Mouse (Mus musculus) 3134 (cell line): ENCODE measurements at regions not wholly inside any gene's neighbourhood (a gene's known extent, or its start where the extent isn't known, plus 50 kb on each side); places are given as distances from the start of the nearest gene placed in this dataset.

Experiments used
- DNase-seq: peaks from one replicate; pipeline ENCODE4 v3.0.0-alpha.2; 2011; ENCODE audit warnings: low spot score; ENCODE audit not compliant: insufficient read length; ENCODE audit errors: extremely low read depth

DNA sequence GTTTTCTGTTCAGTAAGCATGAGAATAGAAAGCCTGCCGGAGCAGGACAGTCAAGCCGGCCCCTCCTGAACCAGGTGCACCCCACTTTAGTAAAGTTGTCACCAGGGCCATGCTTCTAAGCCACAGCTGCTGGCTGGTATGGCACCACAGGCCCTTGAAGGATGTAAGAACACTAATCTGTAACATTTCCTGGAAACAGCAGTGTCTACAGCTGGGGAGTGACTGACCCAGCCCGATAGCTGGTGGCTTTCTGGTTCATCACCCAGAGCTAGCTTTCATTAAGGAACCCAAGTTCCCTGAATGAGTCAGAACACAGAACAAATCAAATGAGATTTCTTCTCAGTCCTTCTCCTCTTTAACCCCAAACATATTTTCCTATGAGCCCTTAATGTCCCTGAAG, 82.4 kb upstream of the Nkx1-1 start:
- DNase-seq, result no peak

DNA sequence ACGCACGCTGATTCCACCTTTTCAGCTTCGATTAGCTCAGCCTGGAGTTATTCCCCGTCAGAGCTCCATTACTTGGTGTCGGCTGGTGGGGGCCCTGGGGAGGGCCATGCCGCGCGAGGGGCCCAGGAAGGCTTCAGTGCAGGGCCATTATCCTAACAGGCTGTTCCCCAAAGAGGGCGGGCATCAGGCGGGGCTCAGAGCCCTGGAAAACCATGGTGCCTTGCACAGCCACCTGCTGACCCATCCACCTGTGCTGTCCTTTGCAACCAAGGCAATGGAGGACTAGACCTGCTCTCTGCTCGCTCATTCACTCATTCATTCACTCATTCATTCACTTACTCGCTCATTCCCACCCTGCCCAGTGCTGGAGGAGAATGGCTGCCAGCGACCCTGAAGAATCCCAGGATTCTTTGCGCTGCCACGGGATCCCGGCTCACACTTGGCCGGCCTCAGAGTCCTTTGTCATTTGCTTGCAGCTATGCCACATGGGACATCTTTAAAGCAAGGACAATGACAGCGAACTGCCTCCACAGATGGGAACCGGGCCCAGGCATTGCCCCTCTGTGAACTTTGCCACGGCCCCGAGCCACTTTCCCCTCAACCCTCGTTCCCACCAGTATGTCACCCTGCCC, 78.6 kb upstream of the Nkx1-1 start:
- no peak for DNase-seq

DNA sequence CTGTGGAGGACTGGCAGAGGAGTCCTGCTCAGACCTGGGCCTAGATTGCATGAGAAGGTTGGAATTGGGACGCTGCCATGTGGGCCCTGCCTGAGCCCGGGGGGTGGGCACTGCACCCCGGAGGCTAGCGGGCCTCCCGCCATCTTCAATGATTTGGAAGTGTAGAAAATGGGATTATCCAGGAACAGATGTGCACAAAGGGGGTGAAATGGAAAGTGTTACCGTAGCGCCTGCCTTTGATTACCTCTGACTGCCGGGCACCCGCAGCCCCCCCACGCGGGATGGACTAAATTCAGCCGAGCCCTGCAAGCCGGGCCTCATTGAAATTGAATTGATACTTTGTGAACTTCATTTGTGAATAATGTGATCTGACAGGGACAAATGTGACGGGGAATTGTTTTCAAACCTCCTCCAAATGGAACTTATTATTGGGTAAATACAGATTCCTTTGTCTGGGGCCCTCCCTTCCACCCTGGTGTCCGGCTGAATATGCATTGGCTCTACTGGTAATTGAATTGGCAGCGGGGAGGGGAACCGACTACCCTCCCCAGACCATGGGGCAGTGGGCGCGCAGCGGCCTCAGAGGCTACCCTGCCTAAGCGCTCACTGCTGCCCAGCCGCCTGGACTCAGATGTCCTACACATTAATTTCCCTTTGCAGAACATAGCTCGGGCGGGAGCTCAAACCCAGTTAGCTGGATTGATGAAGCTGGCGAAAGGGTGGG, 77.9 kb upstream of the Nkx1-1 start:
- DNase-seq, result no peak

DNA sequence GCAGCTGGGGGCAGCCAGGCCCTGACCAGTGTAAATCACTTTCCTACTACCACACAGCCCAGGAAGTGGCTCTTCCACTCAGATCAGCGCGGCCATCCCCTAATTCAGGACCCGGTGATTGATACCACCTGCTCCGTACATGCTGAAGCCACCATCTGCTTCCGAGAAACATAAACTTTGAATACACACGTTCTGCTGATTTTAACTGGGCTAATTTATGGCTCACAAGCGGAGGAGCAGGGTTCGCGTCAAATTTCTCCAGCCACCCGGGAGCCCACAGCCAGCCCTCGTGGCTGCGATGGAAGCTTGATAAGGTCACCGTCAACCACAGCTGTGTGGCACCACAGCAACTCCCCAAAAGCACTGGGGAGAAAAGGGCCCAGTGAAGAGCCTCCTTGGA, 72.0 kb upstream of the Nkx1-1 start:
- DNase-seq, result no peak

DNA sequence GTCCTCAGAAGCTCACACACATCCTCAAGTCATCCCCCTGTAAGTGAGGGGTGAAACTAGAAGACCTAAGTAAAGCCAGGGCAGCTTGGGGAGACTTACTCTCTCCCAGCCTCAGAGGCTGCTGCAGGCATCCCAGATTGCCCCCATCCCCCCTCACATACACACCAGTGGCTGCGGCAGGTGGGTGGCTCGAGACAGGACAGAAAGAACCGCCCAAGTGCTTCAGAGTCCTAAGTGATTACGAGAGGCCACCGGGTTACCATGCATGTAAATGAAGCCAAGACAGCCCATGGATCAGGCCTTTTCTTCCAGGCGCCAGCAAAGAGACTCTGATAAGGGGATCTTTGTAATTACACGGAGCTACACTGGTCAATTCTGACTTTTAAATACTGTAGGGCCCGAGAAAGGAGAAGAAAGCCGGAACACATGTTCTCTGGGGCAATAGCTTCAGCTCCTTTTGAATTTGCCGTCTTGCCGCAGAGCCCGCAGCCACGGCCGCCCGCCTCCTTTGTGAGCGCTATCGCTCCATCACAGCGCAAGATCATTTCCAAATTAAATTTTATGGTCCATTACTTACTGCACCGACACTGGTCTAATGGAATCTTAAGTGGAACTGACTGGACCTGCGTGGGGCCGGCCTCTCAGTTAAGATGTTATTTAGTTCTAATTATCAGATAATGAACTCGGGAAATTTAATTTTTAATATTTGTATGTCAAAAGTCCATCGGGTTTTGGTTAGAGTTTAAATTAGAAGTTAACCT, 68.1 kb upstream of the Nkx1-1 start:
- DNase-seq, result no peak

DNA sequence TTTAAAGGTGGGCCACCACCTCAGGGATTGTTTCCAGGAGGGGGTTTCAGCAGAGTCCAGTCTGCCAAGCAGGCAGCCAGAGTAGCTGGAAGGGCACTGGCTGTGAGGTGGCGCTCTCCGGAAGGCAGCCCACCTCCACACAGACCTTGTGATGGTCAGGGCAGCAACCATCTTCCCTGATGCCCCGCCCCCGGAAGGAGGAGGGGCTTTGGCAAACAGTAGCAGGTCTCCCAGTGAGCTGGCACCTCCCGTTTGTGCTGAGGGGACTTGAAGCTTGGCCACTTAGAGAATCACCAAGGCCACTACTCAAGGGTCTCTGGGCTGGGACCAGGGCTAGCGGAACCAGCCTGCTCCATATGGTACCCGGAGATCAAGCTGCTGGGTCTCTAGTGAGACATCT, 67.4 kb upstream of the Nkx1-1 start:
- DNase-seq, result no peak

DNA sequence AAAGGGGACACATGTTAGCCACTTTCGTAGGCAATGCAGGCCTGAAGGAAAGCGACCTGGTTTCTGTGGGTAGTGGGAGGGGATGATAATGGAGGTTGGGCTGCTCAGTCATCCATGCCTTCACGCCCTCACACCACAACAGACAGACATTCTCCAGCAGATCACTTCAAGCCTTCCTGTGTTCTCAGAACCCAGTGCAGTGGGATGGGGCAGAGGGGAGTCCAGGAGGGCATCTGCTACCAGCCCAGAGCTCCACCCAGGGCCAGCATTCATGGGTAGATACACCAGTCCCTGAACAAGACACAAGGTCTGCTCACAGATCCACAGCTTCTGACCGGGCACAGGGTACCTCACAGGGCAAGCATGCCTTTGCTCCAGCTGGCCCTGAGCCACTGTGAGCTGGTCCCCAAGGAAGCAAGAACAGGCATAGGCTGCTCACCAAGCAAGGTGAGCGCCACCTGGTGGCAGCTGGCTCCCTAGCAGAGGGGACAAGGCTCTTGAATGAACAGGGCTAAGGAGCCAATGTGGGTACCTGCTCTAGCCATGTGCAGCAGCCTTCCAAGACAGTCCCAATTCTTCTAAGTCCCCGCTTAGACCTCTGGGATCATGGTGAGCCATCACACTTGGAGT, 62.2 kb upstream of the Nkx1-1 start:
- DNase-seq, result peak; percentile 28

DNA sequence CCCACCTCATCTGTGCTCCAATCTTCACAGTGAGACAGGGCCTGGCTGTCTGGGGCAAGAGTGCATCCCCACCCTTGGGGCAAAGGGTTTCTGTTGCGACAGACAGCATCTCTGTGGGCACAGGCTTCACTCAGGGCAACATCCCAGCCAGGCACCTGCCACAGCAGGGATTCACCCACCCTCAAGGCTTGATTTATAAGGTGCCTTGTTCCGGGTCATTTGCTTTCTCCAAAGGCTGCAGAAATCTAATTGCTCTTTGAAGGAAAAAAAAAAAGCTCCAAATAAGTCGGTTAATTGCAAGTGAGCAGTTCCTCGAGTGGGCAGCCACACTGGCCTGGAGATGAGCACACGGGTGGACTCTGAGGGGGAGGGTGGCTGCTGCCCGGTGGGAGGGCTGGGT, 61.5 kb upstream of the Nkx1-1 start:
- no peak for DNase-seq

DNA sequence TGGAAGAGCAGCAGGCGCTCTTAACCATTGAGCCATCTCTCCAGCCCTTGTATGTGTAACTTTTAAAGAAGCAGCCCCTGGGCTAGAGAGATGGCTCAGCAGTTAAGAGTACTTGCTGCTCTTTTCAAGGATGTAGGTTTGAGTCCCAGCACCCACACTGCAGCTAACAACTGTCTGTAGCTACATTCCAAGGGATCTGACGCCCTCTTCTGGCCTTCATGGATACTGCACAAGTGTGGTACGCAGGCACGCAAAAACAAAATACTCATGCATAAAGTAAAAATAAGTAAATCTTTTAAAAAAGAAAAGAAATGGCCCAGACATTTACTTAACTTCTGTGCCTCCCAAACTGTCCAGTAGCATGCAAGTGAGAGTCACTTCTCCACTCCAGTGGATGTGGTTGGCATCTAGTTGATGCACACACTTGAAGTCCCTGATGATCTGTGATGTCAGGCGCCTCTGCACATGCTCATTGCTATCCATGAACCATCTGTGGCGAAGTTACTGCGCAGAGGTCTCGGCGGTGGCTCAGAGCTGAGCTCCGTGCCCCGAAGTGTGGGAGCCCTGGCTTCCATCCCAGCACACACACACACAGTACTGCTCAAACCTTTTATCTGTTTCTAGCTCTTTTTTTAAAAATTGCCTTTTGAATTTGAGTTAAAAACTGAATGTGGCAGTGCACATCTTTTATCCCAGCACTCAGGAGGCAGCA, 59.0 kb upstream of the Nkx1-1 start:
- DNase-seq, result no peak

DNA sequence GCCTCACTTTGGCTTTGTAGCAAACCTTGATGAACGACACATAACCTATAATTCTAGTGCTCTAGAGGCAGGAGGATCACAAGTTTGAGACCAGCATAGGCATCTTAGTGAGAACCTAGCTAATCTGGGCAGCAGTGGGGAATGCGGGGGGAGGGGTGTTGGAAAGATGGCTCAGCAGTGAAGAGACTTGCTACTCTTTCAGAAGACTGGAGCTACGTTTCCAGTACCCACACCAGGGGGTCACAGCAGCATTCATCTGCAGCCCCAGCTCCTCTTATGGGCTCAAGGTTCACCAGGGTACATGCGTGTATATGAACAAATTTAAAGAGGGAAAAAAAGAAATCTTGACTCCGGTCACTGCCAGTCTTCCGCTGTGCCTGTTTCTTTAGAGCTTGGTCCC, 55.5 kb upstream of the Nkx1-1 start:
- DNase-seq, result no peak

DNA sequence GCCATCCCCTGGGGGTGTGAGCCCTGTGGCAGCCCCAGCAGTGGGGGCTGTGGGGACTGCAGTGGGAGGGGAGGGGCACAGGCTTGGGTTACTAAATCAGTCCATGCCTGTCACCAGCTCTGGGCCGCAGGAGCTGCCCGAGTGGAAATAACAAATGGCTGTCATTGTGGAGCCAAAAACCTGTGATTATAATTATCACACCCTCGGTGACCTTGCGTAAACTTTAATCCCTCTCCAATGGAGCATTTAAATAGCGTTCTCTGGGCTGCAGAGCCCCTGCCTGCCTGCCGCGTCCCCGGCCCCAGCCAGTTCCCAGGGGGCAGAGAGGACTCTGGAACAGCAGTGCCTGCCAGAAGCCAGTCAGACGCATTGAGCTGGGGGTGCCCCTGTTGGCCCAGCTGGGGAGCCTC, 54.4 kb upstream of the Nkx1-1 start:
- DNase-seq, result no peak

DNA sequence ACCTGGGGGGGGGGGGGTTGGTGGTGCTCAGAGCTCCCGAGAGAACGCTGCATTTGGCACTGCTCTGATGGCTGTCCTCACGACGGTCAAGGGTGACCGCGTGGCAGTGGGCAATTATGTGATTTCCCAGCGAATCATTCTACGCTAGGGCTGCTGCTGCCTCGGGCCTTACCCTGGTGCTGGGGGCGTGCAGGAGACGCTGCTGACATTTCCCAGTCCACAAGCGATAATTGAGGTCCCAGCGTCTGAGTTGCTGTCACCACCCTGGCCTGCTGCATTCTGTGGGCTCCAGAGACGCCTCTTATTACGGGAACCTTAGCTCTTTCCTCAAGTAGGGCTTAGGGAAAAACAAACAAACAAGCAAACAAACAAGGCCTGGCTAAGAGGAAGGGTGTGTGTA, 52.0 kb upstream of the Nkx1-1 start:
- no peak for DNase-seq
